Mouse (Mus musculus) monocyte, adult 5-6 weeks (primary cell): ENCODE measurements at regions not wholly inside any gene's neighbourhood (a gene's known extent, or its start where the extent isn't known, plus 50 kb on each side); places are given as distances from the start of the nearest gene placed in this dataset.
A peak's percentile ranks its signal among the peaks of the same experiment; 100 is the strongest.

Experiments
- ATAC-seq: fragments of 153-309, 156-312 bp; replicated peaks from 2 replicates; pipeline ENCODE4 v1.8.0; 2017; ENCODE audit warnings: mild to moderate bottlenecking; ENCODE audit not compliant: low TSS enrichment, insufficient number of reproducible peaks, severe bottlenecking, poor library complexity, low FRiP score

DNA sequence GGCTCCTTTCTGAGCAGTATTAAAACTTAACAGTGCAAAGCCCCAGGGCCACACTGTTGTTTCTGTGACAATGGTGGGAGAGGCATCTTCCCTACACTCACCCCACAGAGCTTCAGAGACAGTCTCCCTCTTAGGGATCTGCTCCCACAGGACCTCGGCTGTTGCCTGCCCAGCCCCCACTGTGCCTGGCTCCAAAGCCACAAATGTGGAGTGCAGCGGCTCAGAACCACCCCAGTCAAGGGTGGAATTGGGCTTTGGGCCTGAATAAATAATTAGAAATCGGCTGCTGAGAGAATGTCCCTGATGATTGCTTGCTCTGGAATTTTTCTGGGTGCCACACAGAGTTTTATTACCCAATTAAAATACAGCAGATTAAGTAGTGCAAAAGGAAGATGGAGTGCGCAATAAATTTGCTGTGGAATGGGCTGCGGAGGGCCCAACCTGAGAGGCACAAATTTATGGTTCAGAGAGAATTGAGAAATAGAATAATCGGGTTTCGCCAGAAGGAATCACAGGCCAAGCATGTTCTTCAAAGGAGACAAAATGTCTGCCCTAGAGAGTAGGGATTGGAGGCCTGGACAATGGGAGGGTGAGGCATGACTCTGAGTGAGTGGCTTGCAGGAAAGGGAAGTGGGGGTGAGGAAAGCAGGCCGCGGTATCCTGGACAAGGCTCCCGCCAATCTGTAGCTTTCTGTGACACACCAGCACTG lies 56.4 kb downstream of the Cd24a start:
- no peak for ATAC-seq

DNA sequence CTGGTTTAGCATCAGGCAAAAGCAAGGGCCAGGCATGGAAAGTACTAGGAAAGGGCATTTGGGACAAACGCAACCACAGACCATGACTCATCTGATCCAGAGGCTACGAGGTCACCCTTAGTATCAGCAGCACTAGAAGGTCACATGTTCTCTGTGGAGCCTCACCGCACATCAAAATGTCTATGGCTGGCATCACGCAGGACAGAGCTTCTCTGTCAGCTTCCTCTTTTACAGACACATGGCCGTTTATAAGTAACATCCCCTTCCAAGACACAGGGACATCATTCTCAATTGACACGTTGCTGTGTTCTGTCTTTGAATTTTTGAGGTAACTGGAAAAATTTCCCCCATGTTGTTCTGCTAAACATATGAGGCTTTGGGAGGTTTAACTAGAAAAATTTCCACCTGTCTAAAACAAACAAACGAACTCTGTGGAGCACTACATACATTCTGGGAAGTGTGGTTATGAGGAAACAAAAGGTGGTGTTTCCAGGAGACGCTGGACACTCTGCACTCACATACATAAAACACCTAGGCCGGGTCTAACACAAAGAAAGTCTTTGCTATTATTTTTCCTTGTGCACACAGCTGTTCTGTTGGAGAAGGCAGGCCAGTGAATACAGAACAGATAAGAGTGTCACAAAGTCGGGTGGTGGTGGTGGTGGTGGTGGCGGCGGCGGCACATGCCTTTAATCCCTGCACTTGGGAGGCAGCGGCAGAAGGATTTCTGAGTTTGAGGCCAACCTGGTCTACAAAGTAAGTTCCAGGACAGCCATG lies 63.3 kb downstream of the Cd24a start:
- peak; percentile 83 for ATAC-seq

DNA sequence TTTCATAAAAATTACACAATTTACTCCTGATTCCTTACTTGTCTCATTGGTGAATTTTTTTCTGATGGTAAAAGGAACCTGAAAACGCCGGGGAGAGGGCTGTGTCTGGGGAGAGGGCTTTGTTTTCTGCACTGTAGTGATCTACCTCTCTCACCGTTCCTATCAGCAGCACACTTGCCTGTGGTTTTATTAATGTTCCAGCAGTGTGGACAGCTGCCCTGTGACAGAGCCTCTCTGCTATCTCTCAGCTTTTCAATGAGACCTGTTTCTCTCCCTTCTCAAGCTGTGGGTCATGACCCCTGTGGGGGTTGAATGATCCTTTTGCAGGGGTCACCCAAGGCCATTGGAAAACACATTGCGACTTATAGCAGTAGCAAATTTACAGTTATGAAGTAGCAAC lies 68.2 kb downstream of the Cd24a start:
- ATAC-seq = no peak

DNA sequence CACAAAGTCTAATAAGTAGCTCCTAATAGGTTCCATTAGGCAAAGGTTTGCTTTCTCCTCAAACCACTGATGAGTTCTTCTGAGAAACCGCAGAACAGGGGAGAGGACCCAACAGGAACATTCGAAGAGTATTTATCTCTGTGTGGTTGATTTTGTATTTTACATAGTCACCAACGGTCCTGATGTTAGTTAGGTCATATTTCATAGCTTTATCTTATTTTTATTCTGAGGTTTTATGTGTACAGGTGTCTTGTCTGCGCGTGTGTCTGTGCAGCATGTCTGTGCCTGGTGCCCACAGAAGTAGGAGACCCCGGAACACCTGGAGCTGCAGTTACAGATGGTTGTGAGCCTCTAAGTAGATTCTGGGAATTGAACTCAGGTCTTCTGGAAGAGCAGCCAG lies 68.9 kb downstream of the Cd24a start:
- no peak for ATAC-seq

DNA sequence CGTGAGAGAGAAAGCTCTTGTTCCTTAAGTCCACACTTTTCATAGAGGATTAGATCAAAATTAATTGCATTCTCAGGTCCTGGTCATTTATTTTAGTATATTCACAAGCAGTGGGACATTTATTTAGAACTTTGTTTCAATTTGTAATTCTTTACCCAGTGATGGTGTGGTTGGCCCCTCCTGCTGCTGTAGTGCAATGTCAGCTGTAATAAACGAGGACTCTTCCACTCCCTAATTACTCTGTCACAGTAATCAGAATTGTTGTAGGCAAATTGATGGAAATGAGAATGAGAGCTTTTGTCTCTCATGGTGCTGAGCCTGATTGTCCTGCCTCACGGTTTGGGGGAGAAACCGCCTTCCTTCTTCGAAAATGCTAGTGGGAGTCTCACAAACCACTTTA lies 70.1 kb downstream of the Cd24a start:
- ATAC-seq = no peak

DNA sequence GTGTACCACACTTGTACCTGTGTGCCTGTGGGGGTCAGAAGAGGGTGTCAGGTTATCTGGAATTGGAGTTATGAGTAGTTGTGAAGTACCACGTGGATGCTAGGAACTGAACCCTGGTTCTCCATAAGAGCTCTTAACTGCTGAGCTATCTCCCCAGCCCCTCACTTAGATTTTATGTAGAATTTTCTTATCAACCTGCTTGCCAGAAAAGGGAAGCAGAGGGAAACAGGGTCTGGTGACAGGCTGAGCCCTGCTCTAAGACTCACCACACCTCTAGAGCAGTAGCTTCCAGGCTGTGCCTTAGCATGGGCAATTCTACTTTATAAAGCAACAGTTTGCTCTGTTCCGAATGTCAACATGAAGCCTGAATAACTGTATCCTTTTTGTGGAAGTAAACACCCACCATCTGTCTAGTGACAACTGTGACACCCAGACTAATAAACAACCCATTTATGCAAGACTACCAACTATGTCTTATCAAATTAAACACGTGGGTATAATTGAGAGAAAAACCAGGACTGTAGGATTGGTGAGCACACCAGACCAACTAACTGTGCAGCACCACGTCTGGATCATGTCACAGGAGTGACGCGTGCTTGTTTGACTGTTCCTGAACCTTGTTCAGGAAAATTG lies 70.8 kb downstream of the Cd24a start:
- no peak for ATAC-seq

DNA sequence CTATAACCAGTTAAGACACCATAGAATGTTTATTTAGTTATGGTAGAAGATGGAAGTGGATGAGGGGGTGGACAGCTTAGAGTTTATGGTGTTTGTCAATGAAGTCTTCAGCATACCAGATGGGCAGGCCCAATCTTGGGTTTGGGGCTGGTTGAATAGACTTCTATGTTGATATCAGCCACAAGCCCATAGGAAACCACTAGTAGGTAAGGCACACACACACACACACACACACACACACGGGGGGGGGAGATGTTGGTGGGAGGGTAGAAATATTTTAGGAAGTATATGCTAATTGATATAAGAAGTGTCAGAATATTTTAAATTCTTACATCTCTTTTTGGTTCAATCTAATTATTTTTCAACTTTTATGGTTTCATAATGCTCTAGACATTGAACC lies 72.4 kb downstream of the Cd24a start:
- no peak for ATAC-seq

DNA sequence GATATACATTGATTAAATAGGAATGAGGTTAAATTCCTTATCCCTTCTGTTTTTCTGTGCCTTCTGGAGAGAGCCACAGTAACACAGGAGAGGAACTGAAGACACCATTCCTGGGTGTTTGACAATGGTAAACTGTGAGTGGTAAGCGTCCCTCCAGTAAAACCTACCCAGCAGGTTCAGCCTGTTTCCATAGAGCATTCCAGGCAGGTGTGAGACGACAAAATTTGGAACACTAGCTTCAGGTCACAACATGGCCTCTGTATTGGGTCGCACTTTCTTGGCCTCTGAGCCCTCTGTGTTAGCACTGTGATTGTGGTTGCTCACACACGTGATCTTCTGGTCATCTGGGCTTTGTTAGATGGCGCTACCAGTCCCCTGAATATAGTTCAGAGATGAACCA lies 73.4 kb downstream of the Cd24a start:
- no peak for ATAC-seq

DNA sequence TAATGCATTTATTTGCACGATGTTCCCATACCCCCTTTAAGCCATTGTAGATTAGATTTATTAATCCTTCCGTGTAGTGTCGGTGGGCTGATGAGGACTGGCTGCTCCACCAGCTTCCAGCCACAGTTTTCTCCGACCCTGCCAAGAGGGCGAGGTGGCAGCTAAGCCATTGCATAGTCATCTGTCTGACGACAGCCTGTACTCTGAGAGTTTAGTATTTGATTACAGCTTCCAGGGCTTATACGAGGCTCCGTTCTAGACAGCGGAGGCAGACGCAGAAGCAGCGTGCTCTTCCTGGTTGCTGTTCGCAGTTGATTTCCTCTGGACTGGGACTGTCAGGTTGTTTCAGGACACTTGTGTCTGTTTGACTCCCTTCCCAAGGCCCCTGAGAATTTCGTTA lies 73.8 kb downstream of the Cd24a start:
- ATAC-seq = no peak

DNA sequence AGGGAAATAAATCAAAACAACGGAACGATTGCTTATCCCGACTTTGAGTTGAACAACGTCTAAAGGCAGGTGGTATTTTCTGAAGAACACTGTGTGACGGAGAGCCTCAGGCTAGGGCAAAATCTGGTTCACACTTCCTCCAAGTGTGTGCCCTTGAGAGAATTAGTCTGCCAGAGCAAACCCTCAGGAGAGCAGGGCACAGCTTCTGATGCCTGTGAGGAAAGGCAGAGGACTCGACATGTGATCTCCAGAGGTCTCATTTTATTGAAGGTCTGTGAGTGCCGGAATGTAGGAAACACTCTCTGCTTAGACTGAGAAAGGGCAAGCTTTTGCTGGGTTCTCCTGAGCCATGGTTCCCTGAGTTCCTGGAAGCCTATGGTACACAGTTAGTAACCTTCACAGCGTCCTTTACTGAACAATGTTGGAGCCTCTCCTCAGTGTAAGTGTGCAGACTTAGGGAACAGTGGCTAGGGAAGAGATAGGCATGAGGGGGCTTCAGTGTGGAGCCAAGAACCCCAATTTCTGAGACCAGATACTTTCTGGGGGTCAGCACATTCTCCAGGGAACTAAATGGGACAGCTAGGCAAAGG lies 77.1 kb downstream of the Cd24a start:
- ATAC-seq = no peak

DNA sequence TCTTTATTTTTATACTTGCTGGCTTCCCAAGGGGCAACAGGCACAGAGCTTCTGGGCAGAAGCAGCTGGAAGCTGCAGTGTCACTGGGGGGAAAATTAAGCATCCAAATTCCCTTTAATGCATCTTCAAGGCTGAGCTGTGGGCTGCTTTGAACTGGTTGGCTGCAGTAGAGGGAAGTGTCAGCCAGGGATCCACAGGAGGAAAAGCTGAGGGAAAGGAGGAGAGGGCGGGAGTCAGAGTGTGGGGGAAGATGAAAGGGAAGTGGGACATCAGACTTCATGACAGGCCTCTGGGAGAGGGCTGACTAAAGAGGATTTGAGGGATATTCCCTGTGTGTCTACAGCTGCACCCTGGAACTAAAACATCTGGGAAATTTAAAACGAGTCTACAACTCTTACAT lies 77.6 kb downstream of the Cd24a start:
- no peak for ATAC-seq

DNA sequence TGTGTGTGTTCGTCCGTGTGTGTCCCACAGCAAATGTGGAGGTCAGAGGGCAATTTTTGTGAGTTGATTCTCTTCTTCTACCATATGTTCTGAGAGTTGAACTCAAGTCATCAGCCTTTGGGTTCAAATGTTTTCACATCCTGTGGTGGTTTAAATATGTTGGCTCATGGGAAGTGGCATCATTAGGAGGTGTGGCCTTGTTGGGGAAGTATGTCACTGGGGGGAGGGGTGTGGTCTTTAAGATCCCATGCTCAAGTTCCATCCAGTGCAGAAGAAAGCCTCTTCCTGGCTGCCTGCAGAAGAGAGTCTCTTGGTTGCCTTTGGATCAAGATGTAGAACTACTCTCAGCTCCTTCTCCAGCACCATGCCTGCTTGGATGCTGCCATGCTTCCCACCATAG lies 78.1 kb downstream of the Cd24a start:
- 0 out of 2 replicates have a peak, but pooled peaks have one; percentile 56 for ATAC-seq

DNA sequence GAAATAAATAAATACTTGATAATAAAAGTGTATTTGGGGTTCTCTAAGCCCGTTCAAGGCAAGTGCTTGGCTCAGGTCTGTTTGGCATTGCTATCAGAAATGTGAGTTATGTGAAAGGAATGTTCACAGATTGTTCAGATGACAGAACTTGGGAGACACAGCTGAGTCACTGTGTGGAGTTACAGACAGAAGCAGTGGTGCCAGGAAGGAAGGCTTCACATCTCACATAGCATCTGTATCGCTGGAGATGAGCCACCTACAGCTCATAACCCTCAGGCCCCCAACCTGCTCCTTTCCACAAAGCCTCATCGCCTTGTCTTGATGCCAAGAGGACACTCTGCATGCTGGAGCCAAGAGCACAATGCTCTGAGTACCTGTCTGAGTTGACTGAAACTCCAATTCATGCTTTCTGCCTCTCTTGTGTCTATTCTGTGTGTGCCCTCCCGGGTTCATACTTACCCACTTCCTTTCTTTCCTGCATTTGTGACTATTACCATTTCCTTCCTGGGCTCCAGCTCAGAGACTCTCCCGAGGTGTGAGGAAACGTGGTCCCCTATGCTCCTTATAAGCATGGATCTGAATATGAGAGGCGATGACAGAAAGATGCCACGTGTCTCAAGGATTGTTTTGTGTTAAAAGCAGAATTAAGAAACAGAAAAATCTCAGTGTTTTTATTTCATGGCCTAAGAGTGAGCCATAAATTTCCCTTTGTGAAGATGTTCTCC lies 79.6 kb downstream of the Cd24a start:
- no peak for ATAC-seq

DNA sequence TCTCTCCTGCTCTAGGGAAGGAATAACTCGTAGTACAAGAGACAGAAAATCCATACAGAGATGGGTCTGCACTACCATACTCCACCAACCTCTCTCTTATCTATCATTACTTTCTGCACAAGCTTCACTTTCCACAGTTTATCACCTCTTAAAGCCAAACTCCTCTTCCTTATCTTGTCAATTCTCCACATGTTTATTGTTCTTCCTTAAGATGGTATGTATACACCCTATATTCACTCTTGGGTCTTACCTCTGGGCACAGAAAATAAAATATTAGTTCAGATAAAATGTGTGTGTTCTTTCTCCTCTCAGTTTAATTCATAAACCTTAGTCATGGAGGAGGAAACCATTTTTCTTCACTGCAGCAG lies 80.1 kb downstream of the Cd24a start:
- ATAC-seq = no peak

DNA sequence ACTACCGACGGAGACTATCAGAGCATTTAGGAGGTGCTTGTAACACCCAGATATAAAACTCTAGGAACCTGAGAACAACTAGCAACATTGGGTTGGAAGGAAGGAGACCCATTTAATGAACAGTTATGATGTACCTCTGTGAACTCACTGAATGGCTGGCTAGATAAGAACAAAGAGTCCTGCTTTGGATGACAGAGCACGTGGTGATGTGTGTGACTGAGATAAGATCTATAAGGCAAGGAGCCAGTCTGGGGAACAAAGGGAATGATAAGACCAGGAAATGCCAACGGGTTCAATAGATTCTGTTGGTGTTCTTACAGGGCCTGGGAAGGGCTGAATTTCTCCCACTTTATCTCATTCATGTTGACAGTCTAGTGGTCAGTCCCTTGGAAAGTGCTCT lies 86.8 kb downstream of the Cd24a start:
- ATAC-seq = no peak

DNA sequence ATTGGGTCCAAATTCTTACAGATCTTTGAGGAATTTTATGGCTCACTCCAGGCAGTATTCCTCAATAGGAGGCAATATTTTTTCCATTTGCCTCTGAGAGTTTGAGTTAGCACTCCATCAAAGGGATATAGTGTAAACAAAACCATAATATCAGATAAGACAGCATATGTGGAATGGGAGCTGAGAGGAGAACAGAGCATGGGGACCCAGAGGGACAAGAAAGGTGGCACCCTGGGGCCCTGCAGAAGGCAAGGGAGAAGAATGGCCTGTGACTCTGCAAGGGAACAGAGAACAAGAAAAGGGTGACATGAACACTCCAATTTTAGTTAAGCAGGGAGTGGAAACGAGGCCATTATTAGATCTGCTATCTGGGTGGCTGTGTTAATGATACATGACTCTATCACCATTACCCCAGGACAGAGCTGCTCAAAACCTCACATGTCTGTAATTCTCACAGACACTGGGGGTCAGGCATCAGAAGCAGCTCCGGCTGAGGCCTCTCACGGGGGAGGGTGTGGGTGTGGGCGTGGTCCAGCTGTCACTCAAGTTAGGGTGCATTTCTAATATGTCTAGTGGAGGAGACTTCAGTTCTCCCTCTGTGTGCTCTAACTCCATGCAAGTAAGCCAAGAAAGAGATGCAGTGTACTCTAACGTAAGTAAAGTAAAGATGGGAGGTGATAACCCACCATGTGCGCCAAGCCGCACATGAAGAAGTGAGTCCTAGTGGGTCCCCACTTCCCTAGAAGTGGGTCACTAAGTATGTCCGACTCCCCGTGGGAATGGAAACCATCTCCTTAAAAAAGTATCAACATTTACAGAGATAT lies 88.4 kb downstream of the Cd24a start:
- ATAC-seq = no peak

DNA sequence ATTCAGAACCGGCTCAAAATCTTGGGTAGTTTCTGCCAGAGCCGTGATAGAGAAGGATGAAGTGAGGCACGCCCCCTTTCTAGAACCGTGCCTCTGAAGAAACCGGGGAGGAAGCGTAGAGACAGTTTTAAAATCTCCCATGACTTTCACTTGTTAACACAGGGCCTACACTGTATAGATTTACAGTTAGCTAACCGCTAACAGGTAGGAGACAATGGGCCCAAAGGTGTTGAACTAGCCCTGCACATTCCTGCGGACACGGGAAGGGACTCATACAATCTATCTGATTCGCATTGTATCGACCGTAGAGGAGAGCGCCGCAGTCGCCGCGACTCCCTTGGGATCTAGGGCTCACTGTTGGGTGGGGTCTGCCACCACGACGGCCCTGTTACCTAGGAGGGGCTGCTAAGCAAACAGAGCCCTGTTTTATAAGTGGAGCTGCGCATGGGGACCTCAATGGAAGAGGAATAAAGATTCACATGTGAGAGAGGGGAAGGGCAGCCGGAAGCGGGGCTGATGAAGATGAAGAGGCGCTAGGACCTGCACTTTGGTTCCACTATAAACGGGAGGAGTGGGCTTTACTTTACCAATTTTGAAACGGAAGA lies 89.1 kb downstream of the Cd24a start:
- 0 out of 2 replicates have a peak, but pooled peaks have one; percentile 6 for ATAC-seq

DNA sequence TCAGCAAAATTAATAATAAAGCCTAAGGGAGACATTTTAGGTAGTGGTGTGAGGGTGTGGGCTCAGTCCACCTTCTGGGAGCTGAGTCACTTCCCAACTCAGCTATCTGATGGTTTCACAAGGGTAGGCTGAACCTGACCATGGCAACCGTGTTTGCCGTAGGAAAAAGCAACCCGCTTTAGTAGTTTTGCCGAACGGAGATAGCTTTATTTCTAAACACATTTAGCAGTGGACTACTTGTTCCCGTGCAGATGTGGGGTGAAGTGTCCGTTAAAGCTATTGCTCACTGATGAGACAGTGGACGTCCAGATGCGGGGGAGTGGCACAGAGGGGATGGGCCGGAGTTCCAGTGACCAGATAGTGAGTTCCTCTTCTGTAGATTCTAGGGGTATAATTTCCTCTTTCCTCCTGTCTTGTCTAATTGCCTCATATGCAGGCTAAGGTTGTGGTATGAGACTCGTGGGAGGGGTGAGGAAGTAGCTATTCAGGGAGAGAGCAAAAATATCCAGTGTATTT lies 89.7 kb downstream of the Cd24a start:
- ATAC-seq = peak; percentile 90
